Mouse (Mus musculus): ENCODE measurements around the gene Gpc5. TPM values are rescaled to one million over a fixed set of nuclear protein-coding genes. Genes with fewer than 3 reads are reported as not detected.

Gene Gpc5
- total RNA-seq, 2 experiments from 2014 or later = not detected

- intact Hi-C loops (cut with DNase I; ENCODE audit: low total_unique reads) = no loop called here
- no peak for DNase-seq
These were observed 353.1 kb downstream of the Gpc5 start for GRCm38 (mm10) chr14:115444789-115445770.

- no peak for DNase-seq
- intact Hi-C loops (cut with DNase I; ENCODE audit: low total_unique reads) = no loop called here
These were observed 358.9 kb downstream of the Gpc5 start for GRCm38 (mm10) chr14:115450938-115451337.

GRCm38 (mm10) chr14:115467960-115468359 lies 375.9 kb downstream of the Gpc5 start:
- intact Hi-C loops (cut with DNase I; ENCODE audit: low total_unique reads) = no loop called here
- no peak for DNase-seq

GRCm38 (mm10) chr14:115475234-115475633 lies 383.2 kb downstream of the Gpc5 start:
- intact Hi-C loops (cut with DNase I; ENCODE audit: low total_unique reads) = no loop called here
- no peak for DNase-seq

GRCm38 (mm10) chr14:115477360-115477759 lies 385.3 kb downstream of the Gpc5 start:
- DNase-seq = no peak
- intact Hi-C loops (cut with DNase I; ENCODE audit: low total_unique reads) = no loop called here

GRCm38 (mm10) chr14:115485090-115485489 lies 393.1 kb downstream of the Gpc5 start:
- intact Hi-C loops (cut with DNase I; ENCODE audit: low total_unique reads) = no loop called here
- DNase-seq = no peak

- DNase-seq = no peak
- intact Hi-C loops (cut with DNase I; ENCODE audit: low total_unique reads) = no loop called here
These were observed 408.8 kb downstream of the Gpc5 start for GRCm38 (mm10) chr14:115500794-115501193.

GRCm38 (mm10) chr14:115546516-115547282 lies 454.7 kb downstream of the Gpc5 start:
- no peak for DNase-seq
- intact Hi-C loops (cut with DNase I; ENCODE audit: low total_unique reads) = no loop called here

- intact Hi-C loops (cut with DNase I; ENCODE audit: low total_unique reads) = no loop called here
- DNase-seq = no peak
These were observed 460.0 kb downstream of the Gpc5 start for GRCm38 (mm10) chr14:115551996-115552395.

GRCm38 (mm10) chr14:115580466-115581255 lies 488.6 kb downstream of the Gpc5 start:
- no peak for DNase-seq
- intact Hi-C loops (cut with DNase I; ENCODE audit: low total_unique reads) = no loop called here

GRCm38 (mm10) chr14:115581256-115581633 lies 489.2 kb downstream of the Gpc5 start:
- no peak for DNase-seq
- intact Hi-C loops (cut with DNase I; ENCODE audit: low total_unique reads) = no loop called here

- no peak for DNase-seq
- intact Hi-C loops (cut with DNase I; ENCODE audit: low total_unique reads) = no loop called here
These were observed 508.4 kb downstream of the Gpc5 start for GRCm38 (mm10) chr14:115600259-115601029.

- DNase-seq = no peak
- intact Hi-C loops (cut with DNase I; ENCODE audit: low total_unique reads) = no loop called here
These were observed 522.1 kb downstream of the Gpc5 start for GRCm38 (mm10) chr14:115614154-115614553.

GRCm38 (mm10) chr14:115616305-115616704 lies 524.3 kb downstream of the Gpc5 start:
- intact Hi-C loops (cut with DNase I; ENCODE audit: low total_unique reads) = no loop called here
- DNase-seq = no peak

GRCm38 (mm10) chr14:115616846-115617245 lies 524.8 kb downstream of the Gpc5 start:
- DNase-seq = no peak
- intact Hi-C loops (cut with DNase I; ENCODE audit: low total_unique reads) = no loop called here

- DNase-seq = no peak
- intact Hi-C loops (cut with DNase I; ENCODE audit: low total_unique reads) = no loop called here
These were observed 528.5 kb downstream of the Gpc5 start for GRCm38 (mm10) chr14:115620473-115620872.

GRCm38 (mm10) chr14:115631160-115631898 lies 539.3 kb downstream of the Gpc5 start:
- intact Hi-C loops (cut with DNase I; ENCODE audit: low total_unique reads) = no loop called here
- DNase-seq = no peak

- intact Hi-C loops (cut with DNase I; ENCODE audit: low total_unique reads) = loop anchor here (2.0 kb wide), 1 partner anchor 55 kb away; no protein-coding TSS in a partner anchor
- DNase-seq = no peak
These were observed 541.3 kb downstream of the Gpc5 start for GRCm38 (mm10) chr14:115633311-115633710.

Data from gastrocnemius, postnatal 14 days (tissue).